Mouse (Mus musculus) midbrain, embryonic 16.5 days (tissue): ENCODE measurements at regions not wholly inside any gene's neighbourhood (a gene's known extent, or its start where the extent isn't known, plus 50 kb on each side); places are given as distances from the start of the nearest gene placed in this dataset.

Experiments
- ATAC-seq: fragments of 200-750 bp; cut with Nextera tagmentation; 2 replicates; pipeline ENCODE4 v1.8.0; 2017; ENCODE audit warnings: moderate TSS enrichment
- H3K27ac ChIP-seq: fragments of 300-500 bp; sonication (generic); 2 replicates; pipeline ENCODE4 v1.5.1; 2014; ENCODE audit warnings: mild to moderate bottlenecking, low read length, mixed read lengths
- H3K27me3 ChIP-seq: fragments of 300-500 bp; sonication (generic); 2 replicates; pipeline ENCODE4 v1.6.1; 2014; ENCODE audit warnings: low read depth, low read length, mixed read lengths; ENCODE audit not compliant: control insufficient read depth, insufficient read depth
- H3K36me3 ChIP-seq: fragments of 300-500 bp; sonication (generic); 2 replicates; pipeline ENCODE4 v1.6.1; 2014; ENCODE audit warnings: mild to moderate bottlenecking, low read length, moderate library complexity, mixed read lengths; ENCODE audit not compliant: control insufficient read depth, insufficient read depth
- H3K4me1 ChIP-seq: fragments of 300-500 bp; sonication (generic); 2 replicates; pipeline ENCODE4 v1.6.1; 2014; ENCODE audit warnings: mild to moderate bottlenecking, low read length, mixed read lengths; ENCODE audit not compliant: control insufficient read depth, insufficient read depth
- H3K4me2 ChIP-seq: fragments of 300-500 bp; sonication (generic); 2 replicates; pipeline ENCODE4 v1.6.1; 2014; ENCODE audit warnings: mild to moderate bottlenecking, low read length, mixed read lengths
- H3K4me3 ChIP-seq: fragments of 300-500 bp; sonication (generic); 2 replicates; pipeline ENCODE4 v1.5.1; 2014; ENCODE audit warnings: low read depth, mild to moderate bottlenecking, low read length, moderate library complexity, mixed read lengths
- H3K9ac ChIP-seq: fragments of 300-500 bp; sonication (generic); 2 replicates; pipeline ENCODE4 v1.6.1; 2014; ENCODE audit warnings: low read depth, low read length, mixed read lengths
- H3K9me3 ChIP-seq: fragments of 300-500 bp; sonication (generic); replicated peaks from 2 replicates; pipeline ENCODE4 v1.6.1; 2014; ENCODE audit warnings: mild to moderate bottlenecking, low read length, mixed read lengths; ENCODE audit not compliant: control insufficient read depth, poor library complexity, severe bottlenecking
- WGBS: fragments of 180-500 bp; shearing (Covaris S2); extraction: QIAGEN DNeasy Blood & Tissue Kit; methylation state at CpG from one replicate; pipeline ENCODE4 v1.1.7; 2014; 5-methylcytosine and 5-hydroxymethylcytosine counted together

DNA sequence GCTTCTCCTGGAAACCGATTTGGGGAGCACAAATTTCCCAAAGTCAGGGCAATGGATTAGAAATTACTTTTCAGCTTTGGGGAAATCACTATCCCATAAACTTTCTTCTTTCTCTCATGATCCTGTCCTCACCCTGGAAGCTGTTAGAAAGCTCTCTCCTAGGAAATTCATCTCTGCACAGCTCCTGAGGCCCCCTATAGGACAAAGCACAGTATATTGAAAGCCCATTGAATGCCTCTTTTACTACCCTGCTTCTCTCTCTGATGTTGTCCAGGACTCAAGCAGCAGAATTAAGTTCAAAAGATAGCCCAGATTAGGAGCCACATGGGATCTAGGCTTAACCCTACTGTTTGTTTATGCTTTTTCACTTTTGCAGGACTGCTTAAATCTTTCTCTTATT is 139.3 kb upstream of the Rnf219 start:
- ATAC-seq: no peak
- H3K9ac ChIP-seq: no peak overlapping the region

DNA sequence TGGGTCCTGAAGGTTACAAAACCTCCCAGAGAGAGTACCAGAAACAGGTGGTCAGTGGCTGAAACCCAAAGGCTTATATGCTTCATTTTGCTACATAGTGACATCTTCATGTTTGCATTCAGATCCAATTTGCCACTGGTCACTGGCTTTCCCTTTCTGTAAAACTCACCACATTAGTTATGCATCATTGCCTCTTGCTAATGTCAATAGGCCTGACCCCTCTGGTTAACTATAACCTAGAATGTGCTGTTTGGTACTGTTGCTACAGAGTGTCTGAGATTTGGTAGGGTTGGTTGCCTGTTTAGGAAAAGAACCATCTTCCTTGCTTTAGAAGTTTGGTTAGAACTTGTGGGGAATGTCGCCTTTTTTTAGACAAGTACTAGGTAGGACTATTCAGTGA is 136.3 kb upstream of the Rnf219 start:
- Histone ChIP-seq H3K4me3 (no peak overlapping the region), H3K27ac (no peak overlapping the region), H3K9me3 (no peaks in the 10 kb centered on the region), H3K4me1 (no peaks in the 10 kb centered on the region), H3K27me3 (no peaks in the 10 kb centered on the region), H3K36me3 (no peaks in the 10 kb centered on the region), H3K9ac (no peak overlapping the region), H3K4me2 (no peak overlapping the region)
- WGBS: 91% methylated on average over 1 of the region's 1 CpGs
- no peak for ATAC-seq

More for the DNA sequence above, 139.3 kb upstream of the Rnf219 start:
- Histone ChIP-seq H3K9me3 (no peaks in the 10 kb centered on the region), H3K36me3 (no peaks in the 10 kb centered on the region), H3K4me2 (no peak overlapping the region), H3K27ac (no peak overlapping the region), H3K4me3 (no peak overlapping the region), H3K27me3 (no peaks in the 10 kb centered on the region), H3K4me1 (no peaks in the 10 kb centered on the region)
- WGBS: 71% methylated on average over 1 of the region's 1 CpGs

- peaks cover 4% of the 10 kb centered on the region for H3K4me1 ChIP-seq
- H3K4me3 ChIP-seq: no peak overlapping the region
- no peaks in the 10 kb centered on the region for H3K27me3 ChIP-seq
- H3K4me2 ChIP-seq: no peak overlapping the region
- no peak for ATAC-seq
- no peak overlapping the region for H3K9ac ChIP-seq
- no peaks in the 10 kb centered on the region for H3K9me3 ChIP-seq
- H3K27ac ChIP-seq: no peak overlapping the region
- H3K36me3 ChIP-seq: no peaks in the 10 kb centered on the region
- 64% methylated on average over 5 of the region's 5 CpGs for WGBS
Observed at GRCm38 (mm10) chr14:104649980-104650379, 127.5 kb upstream of the Rnf219 start.

GRCm38 (mm10) chr14:104644626-104645025 is 122.2 kb upstream of the Rnf219 start:
- peaks cover 4% of the 10 kb centered on the region for H3K4me1 ChIP-seq
- WGBS: 84% methylated on average over 4 of the region's 4 CpGs
- no peak overlapping the region for H3K9ac ChIP-seq
- no peak overlapping the region for H3K4me3 ChIP-seq
- no peaks in the 10 kb centered on the region for H3K27me3 ChIP-seq
- no peaks in the 10 kb centered on the region for H3K36me3 ChIP-seq
- H3K4me2 ChIP-seq: no peak overlapping the region
- H3K27ac ChIP-seq: no peak overlapping the region
- no peaks in the 10 kb centered on the region for H3K9me3 ChIP-seq
- no peak for ATAC-seq

- WGBS: 57% methylated on average over 6 of the region's 6 CpGs
- no peak overlapping the region for H3K4me2 ChIP-seq
Observed at GRCm38 (mm10) chr14:104642783-104643182, 120.3 kb upstream of the Rnf219 start.

DNA sequence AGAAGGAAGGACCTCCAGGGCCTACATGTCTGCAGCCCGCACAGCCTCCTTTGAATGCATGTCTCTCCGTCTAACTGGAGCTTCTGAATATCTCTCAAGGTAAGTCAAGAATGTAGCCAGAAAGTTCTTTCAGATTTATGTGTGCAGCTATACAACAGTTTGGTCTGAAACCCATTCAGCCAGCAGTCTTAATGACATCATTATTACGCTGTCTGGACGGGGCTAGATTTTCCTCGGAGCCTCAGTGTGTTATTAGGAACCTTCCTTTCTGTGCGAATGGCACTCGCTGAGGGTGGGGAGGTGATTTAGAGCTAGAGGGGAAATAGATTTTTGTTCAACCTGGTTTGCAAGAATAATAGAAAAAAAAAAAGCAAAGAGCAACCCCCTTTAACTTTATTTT is 116.9 kb upstream of the Rnf219 start:
- Histone ChIP-seq H3K4me3 (no peak overlapping the region), H3K4me2 (no peak overlapping the region), H3K36me3 (no peaks in the 10 kb centered on the region), H3K27me3 (no peaks in the 10 kb centered on the region), H3K4me1 (no peaks in the 10 kb centered on the region), H3K9me3 (no peaks in the 10 kb centered on the region), H3K27ac (no peak overlapping the region), H3K9ac (no peak overlapping the region)
- 53% methylated on average over 7 of the region's 7 CpGs for WGBS
- no peak for ATAC-seq

More at GRCm38 (mm10) chr14:104642783-104643182, 120.3 kb upstream of the Rnf219 start:
- H3K9me3 ChIP-seq: no peaks in the 10 kb centered on the region
- H3K27ac ChIP-seq: no peak overlapping the region
- no peaks in the 10 kb centered on the region for H3K27me3 ChIP-seq
- no peaks in the 10 kb centered on the region for H3K36me3 ChIP-seq
- H3K4me3 ChIP-seq: no peak overlapping the region
- H3K9ac ChIP-seq: no peak overlapping the region
- ATAC-seq: no peak
- no peaks in the 10 kb centered on the region for H3K4me1 ChIP-seq

DNA sequence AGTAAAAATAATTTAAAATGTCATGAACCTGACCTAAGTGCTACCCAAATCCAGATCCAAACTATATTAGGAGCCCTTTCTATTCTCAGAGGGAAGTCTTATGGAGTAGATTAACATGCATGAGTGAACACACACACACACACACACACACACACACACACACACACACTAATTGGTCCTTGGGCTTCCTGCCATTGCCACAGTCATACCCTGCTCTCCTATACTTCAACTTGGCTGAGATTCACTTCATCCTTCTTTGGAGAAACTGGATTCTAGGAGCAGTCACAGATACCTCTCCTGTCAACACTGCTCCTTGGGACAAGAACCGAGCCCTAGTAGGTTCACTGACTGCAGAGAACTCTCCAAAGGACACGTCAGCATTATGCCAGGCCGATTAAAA is 89.0 kb upstream of the Rnf219 start:
- H3K4me1 ChIP-seq: no peaks in the 10 kb centered on the region
- H3K4me2 ChIP-seq: no peak overlapping the region
- no peaks in the 10 kb centered on the region for H3K9me3 ChIP-seq
- H3K27me3 ChIP-seq: no peaks in the 10 kb centered on the region
- WGBS: 79% methylated on average over 3 of the region's 3 CpGs
- H3K4me3 ChIP-seq: no peak overlapping the region
- no peaks in the 10 kb centered on the region for H3K36me3 ChIP-seq
- no peak overlapping the region for H3K9ac ChIP-seq
- ATAC-seq: no peak
- H3K27ac ChIP-seq: no peak overlapping the region

DNA sequence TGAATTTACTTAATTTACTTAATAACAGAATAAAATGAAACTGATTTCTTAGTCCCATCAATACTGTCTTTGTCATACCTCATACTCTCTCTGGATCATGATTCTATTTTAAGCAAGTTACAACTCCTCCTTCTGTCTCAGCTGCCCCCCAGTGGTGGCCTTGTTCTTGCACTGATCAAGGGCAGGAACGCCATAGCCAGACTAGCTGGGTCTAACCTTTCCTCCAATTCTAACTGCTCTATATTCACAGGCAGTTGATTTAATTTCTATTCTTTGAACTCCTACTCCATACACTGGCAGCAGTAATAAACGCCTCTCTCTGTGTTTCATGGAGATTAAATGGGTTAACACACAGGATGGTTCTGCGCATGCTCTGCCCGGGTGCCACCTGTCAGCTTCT is 87.9 kb upstream of the Rnf219 start:
- Histone ChIP-seq H3K4me2 (no peak overlapping the region), H3K9ac (no peak overlapping the region), H3K36me3 (no peaks in the 10 kb centered on the region), H3K4me3 (no peak overlapping the region), H3K27ac (no peak overlapping the region), H3K27me3 (no peaks in the 10 kb centered on the region), H3K9me3 (no peaks in the 10 kb centered on the region), H3K4me1 (no peaks in the 10 kb centered on the region)
- no peak for ATAC-seq
- WGBS: 73% methylated on average over 4 of the region's 4 CpGs

DNA sequence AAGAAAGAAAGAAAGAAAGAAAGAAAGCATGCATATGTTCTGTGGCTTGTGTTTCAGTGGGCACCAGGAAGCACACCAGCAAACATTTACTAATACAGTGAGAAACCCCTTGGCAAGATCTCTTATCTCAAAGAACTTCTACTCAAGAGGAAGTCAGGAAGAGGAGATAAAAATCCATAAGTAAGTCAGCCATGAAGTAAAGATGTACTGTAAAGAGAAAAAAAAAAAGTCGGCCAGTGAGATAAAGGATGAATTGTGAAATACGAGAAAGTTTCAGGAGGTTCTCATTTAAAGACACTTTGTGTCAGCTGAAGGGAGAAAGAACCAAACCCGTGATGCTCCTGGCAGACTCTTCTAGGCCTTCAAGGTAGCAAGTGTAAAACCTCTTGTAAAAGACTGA is 72.4 kb upstream of the Rnf219 start:
- Histone ChIP-seq H3K4me2 (no peak overlapping the region), H3K36me3 (no peaks in the 10 kb centered on the region), H3K4me1 (no peaks in the 10 kb centered on the region), H3K9ac (no peak overlapping the region), H3K4me3 (no peak overlapping the region), H3K27ac (no peak overlapping the region), H3K9me3 (no peaks in the 10 kb centered on the region), H3K27me3 (no peaks in the 10 kb centered on the region)
- ATAC-seq: no peak
- 86% methylated on average over 3 of the region's 3 CpGs for WGBS
